Mouse (Mus musculus) liver, postnatal 0 days (tissue): ENCODE results near the gene Tmem106a. TPM values are rescaled to one million over a fixed set of nuclear protein-coding genes. Genes with fewer than 3 reads are reported as not detected.

Source experiments
- ATAC-seq: fragments of 200-750 bp; cut with Nextera tagmentation; 2 replicates; pipeline ENCODE4 v1.8.0; 2017; ENCODE audit warnings: mild to moderate bottlenecking, moderate library complexity
- DNase-seq: peaks from one replicate; pipeline ENCODE4 v3.0.0-alpha.2; 2016
- H3K27ac ChIP-seq: fragments of 300-500 bp; sonication (generic); 2 replicates; pipeline ENCODE4 v1.5.1; 2014; ENCODE audit warnings: antibody characterized with exemption, moderate library complexity, mild to moderate bottlenecking, low read depth
- H3K27me3 ChIP-seq: fragments of 300-500 bp; sonication (generic); 2 replicates; pipeline ENCODE4 v1.6.1; 2014; ENCODE audit warnings: low read length, control low read depth, mixed read lengths; ENCODE audit not compliant: insufficient read depth
- H3K36me3 ChIP-seq: fragments of 300-500 bp; sonication (generic); replicated peaks from 2 replicates; pipeline ENCODE4 v1.6.1; 2014; ENCODE audit warnings: mild to moderate bottlenecking, control low read depth, low read length, moderate library complexity, mixed read lengths; ENCODE audit not compliant: insufficient read depth
- H3K4me1 ChIP-seq: fragments of 300-500 bp; sonication (generic); 2 replicates; pipeline ENCODE4 v1.6.1; 2014; ENCODE audit warnings: antibody characterized with exemption, mild to moderate bottlenecking, control low read depth; ENCODE audit not compliant: insufficient read depth
- H3K4me2 ChIP-seq: fragments of 300-500 bp; sonication (generic); 2 replicates; pipeline ENCODE4 v1.6.1; 2014; ENCODE audit warnings: low read depth, mild to moderate bottlenecking, low read length, moderate library complexity, mixed read lengths
- H3K4me3 ChIP-seq: fragments of 300-500 bp; sonication (generic); 2 replicates; pipeline ENCODE4 v1.5.1; 2014; ENCODE audit warnings: low read depth, low read length
- H3K9ac ChIP-seq: fragments of 300-500 bp; sonication (generic); replicated peaks from 2 replicates; pipeline ENCODE4 v1.6.1; 2014; ENCODE audit warnings: mild to moderate bottlenecking, moderate library complexity
- H3K9me3 ChIP-seq: fragments of 300-500 bp; sonication (generic); 2 replicates; pipeline ENCODE4 v1.6.1; 2016; ENCODE audit warnings: mild to moderate bottlenecking, control low read depth, low read length, mixed read lengths
- CTCF ChIP-seq: sonication (generic); IDR thresholded peaks from 2 replicates; pipeline ENCODE4 v1.5.1; 2016; ENCODE audit warnings: antibody characterized with exemption, low read depth
- EP300 ChIP-seq: IDR thresholded peaks from 2 replicates; pipeline ENCODE4 v1.6.1; 2016; ENCODE audit warnings: antibody characterized with exemption, low read depth, mild to moderate bottlenecking
- WGBS: fragments of 180-500 bp; shearing (Covaris S2); extraction: QIAGEN DNeasy Blood & Tissue Kit; methylation state at CpG from one replicate; pipeline ENCODE4 v1.1.7; 2014; ENCODE audit not compliant: insufficient replicate concordance; 5-methylcytosine and 5-hydroxymethylcytosine counted together
- polyA plus RNA-seq: library from polyadenylated mRNA; unstranded; fragments of >200 nt; fragmentation: Nextera tagmentation; extraction: Ambion mirVana; gene quantifications from 2 replicates; pipeline ENCODE4 v1.2.1, GENCODE M21; 2015

Gene Tmem106a
- polyA plus RNA-seq, 1 experiment from 2014 or later = 10.8 TPM

DNA sequence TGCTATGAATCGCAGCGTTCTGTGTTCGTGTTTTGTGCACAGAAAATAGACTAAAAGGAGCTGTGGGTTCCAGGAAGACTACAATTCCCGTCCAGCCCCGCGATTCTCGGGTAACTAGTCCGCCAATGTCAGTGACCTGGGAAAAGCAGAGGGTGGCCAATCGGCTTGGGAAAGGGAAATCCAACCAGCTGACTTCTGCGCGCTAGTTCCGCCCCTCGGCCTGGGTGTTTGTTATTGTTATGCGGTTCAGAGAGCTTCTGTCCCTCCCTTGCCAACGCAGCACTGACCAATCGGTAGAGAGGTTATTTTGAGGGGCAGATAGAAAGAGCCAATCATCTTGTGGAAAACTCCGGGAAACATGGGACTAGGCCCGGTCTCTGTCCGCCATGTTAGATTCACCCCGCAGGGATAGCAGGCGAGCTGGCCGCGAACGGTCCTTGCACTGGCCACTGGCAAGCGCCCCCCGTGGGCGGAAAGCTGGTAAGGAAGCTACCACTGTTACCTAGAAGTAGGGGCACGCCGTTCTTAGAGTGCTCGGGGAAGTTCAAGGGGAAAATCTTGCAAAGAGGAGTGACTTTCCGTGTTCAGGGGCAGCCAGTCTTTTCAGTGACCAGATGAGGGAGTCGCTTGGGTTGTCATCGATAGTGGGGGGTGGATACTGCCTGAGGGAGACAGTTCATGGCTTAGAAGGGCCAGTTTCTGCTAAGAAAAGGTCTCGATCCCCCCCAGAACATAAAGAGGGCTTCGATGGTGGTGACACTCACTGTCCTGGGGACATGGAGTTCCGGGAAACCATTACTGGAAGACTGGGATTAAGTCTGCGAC is 29.4 kb upstream of the Tmem106a start:
- TF ChIP-seq CTCF = peak; percentile 38; the same call in 1 of the 2 replicates
- TF ChIP-seq EP300 = peak; percentile 6; the same call in 1 of the 2 replicates
- DNase-seq = peak; percentile 96

GRCm38 (mm10) chr11:101553354-101553930 is 28.6 kb upstream of the Tmem106a start:
- Histone ChIP-seq H3K9ac (peak overlapping the region; percentile 89), H3K4me3 (peak overlapping the region; percentile 75), H3K4me2 (peak overlapping the region; percentile 82), H3K27ac (peak overlapping the region; percentile 93), H3K9me3 (no peaks in the 10 kb centered on the region), H3K36me3 (peaks cover 19% of the 10 kb centered on the region), H3K4me1 (peaks cover 21% of the 10 kb centered on the region), H3K27me3 (no peaks in the 10 kb centered on the region)
- TF ChIP-seq CTCF (no peak), EP300 (no peak)
- 5% methylated on average over 8 of the region's 8 CpGs for WGBS
- ATAC-seq = no peak
- DNase-seq = no peak

More for the DNA sequence above, 29.4 kb upstream of the Tmem106a start:
- peak overlapping the region; percentile 82 for H3K4me2 ChIP-seq
- H3K27ac ChIP-seq = peak overlapping the region; percentile 93
- peak overlapping the region; percentile 89 for H3K9ac ChIP-seq
- peak overlapping the region; percentile 75 for H3K4me3 ChIP-seq
- no peaks in the 10 kb centered on the region for H3K27me3 ChIP-seq
- H3K36me3 ChIP-seq = peaks cover 19% of the 10 kb centered on the region
- H3K9me3 ChIP-seq = no peaks in the 10 kb centered on the region
- WGBS = under 1% methylated on average over 37 of the region's 37 CpGs
- ATAC-seq = peak; percentile 93
- H3K4me1 ChIP-seq = peaks cover 21% of the 10 kb centered on the region

GRCm38 (mm10) chr11:101556541-101556940 is 25.5 kb upstream of the Tmem106a start:
- no peak for TF ChIP-seq CTCF
- no peak for TF ChIP-seq EP300
- WGBS = 70% methylated on average over 7 of the region's 7 CpGs
- DNase-seq = peak; percentile 71
- no peaks in the 10 kb centered on the region for H3K9me3 ChIP-seq
- H3K36me3 ChIP-seq = peaks cover 41% of the 10 kb centered on the region
- peaks cover 14% of the 10 kb centered on the region for H3K4me1 ChIP-seq
- no peak overlapping the region for H3K9ac ChIP-seq
- peak overlapping the region; percentile 46 for H3K4me2 ChIP-seq
- ATAC-seq = peak; percentile 15
- no peak overlapping the region for H3K4me3 ChIP-seq
- H3K27me3 ChIP-seq = no peaks in the 10 kb centered on the region
- H3K27ac ChIP-seq = peak overlapping the region; percentile 75

DNA sequence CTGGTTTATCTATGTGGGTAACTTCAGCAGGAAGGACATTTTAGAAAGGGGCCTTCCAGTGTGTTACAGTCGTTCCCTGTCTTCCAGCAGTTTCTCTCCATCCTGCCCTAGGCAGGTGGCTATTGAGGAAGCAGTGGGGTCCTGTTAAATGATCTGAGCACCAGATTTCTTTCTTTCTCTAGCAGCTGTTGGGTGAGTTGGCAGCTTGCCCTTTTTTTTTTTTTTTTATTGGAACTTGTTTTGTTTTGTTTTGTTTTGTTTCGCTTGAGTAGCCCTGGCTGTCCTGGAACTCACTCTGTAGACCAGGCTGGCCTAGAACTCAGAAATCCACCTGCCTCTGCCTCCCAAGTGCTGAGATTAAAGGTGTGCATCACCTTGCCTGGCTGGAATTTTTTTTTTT is 25.1 kb upstream of the Tmem106a start:
- Histone ChIP-seq H3K27me3 (no peaks in the 10 kb centered on the region), H3K9ac (no peak overlapping the region), H3K9me3 (no peaks in the 10 kb centered on the region), H3K4me1 (peaks cover 14% of the 10 kb centered on the region), H3K4me3 (no peak overlapping the region), H3K36me3 (peaks cover 45% of the 10 kb centered on the region), H3K27ac (peak overlapping the region; percentile 75), H3K4me2 (peak overlapping the region; percentile 46)
- DNase-seq = no peak
- WGBS = 60% methylated on average over 2 of the region's 2 CpGs
- no peak for ATAC-seq
- TF ChIP-seq EP300 = no peak
- no peak for TF ChIP-seq CTCF

- Histone ChIP-seq H3K27me3 (no peaks in the 10 kb centered on the region), H3K9ac (no peak overlapping the region), H3K27ac (no peak overlapping the region), H3K9me3 (no peaks in the 10 kb centered on the region), H3K4me3 (no peak overlapping the region), H3K4me1 (no peaks in the 10 kb centered on the region), H3K36me3 (peaks cover 80% of the 10 kb centered on the region), H3K4me2 (no peak overlapping the region)
- TF ChIP-seq CTCF (peak; percentile 95), EP300 (no peak)
- 27% methylated on average over 5 of the region's 5 CpGs for WGBS
- peak; percentile 59 for ATAC-seq
- DNase-seq = peak; percentile 59
Observed at GRCm38 (mm10) chr11:101562391-101562790, 19.7 kb upstream of the Tmem106a start.

GRCm38 (mm10) chr11:101568421-101568820 is 13.6 kb upstream of the Tmem106a start:
- H3K36me3 ChIP-seq = peaks cover 89% of the 10 kb centered on the region
- H3K27me3 ChIP-seq = no peaks in the 10 kb centered on the region
- no peak for ATAC-seq

More at GRCm38 (mm10) chr11:101568421-101568820, 13.6 kb upstream of the Tmem106a start:
- Histone ChIP-seq H3K4me3 (no peak overlapping the region), H3K4me1 (no peaks in the 10 kb centered on the region), H3K9ac (no peak overlapping the region), H3K9me3 (no peaks in the 10 kb centered on the region), H3K4me2 (no peak overlapping the region), H3K27ac (no peak overlapping the region)
- TF ChIP-seq EP300 = no peak
- no peak for TF ChIP-seq CTCF
- 85% methylated on average over 3 of the region's 3 CpGs for whole genome bisulfite sequencing
- DNase-seq = no peak
